Mouse (Mus musculus) stomach, embryonic 15.5 days (tissue): Measurements from ENCODE around the gene Padi2. TPM values are rescaled to one million over a fixed set of nuclear protein-coding genes. Genes with fewer than 3 reads are reported as not detected.

Experiments used
- ATAC-seq: fragments of 200-750 bp; cut with Nextera tagmentation; 2 replicates; pipeline ENCODE4 v1.8.0; 2017; ENCODE audit warnings: low read depth, moderate number of reproducible peaks, moderate TSS enrichment; ENCODE audit not compliant: insufficient read depth, low FRiP score
- H3K27ac ChIP-seq: fragments of 300-500 bp; sonication (generic); 2 replicates; pipeline ENCODE4 v1.5.1; 2015; ENCODE audit warnings: mild to moderate bottlenecking, inconsistent platforms
- H3K27me3 ChIP-seq: fragments of 300-500 bp; sonication (generic); replicated peaks from 2 replicates; pipeline ENCODE4 v1.6.1; 2015; ENCODE audit warnings: inconsistent platforms
- H3K36me3 ChIP-seq: fragments of 300-500 bp; sonication (generic); 2 replicates; pipeline ENCODE4 v1.6.1; 2015; ENCODE audit warnings: inconsistent platforms
- H3K4me1 ChIP-seq: fragments of 300-500 bp; sonication (generic); 2 replicates; pipeline ENCODE4 v1.6.1; 2015; ENCODE audit warnings: inconsistent platforms
- H3K4me2 ChIP-seq: fragments of 300-500 bp; sonication (generic); 2 replicates; pipeline ENCODE4 v1.6.1; 2015; ENCODE audit warnings: mild to moderate bottlenecking, inconsistent platforms
- H3K4me3 ChIP-seq: fragments of 300-500 bp; sonication (generic); replicated peaks from 2 replicates; pipeline ENCODE4 v1.5.1; 2015; ENCODE audit warnings: inconsistent platforms
- H3K9ac ChIP-seq: fragments of 300-500 bp; sonication (generic); 2 replicates; pipeline ENCODE4 v1.6.1; 2015; ENCODE audit warnings: inconsistent platforms
- H3K9me3 ChIP-seq: fragments of 300-500 bp; sonication (generic); 2 replicates; pipeline ENCODE4 v1.6.1; 2016; ENCODE audit warnings: inconsistent platforms
- WGBS: fragments of 180-500 bp; shearing (Covaris S2); methylation state at CpG from one replicate; pipeline ENCODE4 v1.1.7; 2015; 5-methylcytosine and 5-hydroxymethylcytosine counted together
- polyA plus RNA-seq: library from polyadenylated mRNA; unstranded; fragments of >200 nt; fragmentation: Nextera tagmentation; extraction: Ambion mirVana; gene quantifications from 2 replicates; pipeline ENCODE4 v1.2.1, GENCODE M21; 2015

The Padi2 gene
- polyA plus RNA-seq, 1 experiment from 2014 or later = 2.7 TPM

DNA sequence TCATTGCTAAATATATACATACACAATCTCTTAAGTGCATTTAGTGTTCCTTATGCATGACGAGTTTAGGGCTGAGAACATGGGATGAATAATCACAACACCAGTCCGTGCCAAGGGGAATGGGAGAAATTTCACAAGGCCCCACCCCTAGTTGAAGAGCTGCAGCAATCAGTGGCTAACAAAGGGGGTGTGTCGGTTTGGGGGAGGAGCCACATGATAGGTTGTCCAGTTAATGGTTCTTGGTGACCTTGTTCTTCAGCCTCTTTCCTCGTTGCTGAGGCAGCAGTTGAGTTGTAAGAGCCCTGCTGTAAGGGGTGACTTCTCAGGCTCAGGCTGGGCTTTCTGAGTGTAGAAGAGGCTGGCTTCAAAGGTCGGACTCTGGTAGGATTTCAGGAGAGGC is 56.8 kb downstream of the Padi2 start:
- H3K4me1 ChIP-seq = peaks cover 33% of the 10 kb centered on the region
- H3K27me3 ChIP-seq = no peaks in the 10 kb centered on the region
- H3K4me2 ChIP-seq = peak overlapping the region; percentile 85
- peaks cover 3% of the 10 kb centered on the region; the same call in 1 of the 2 replicates for H3K36me3 ChIP-seq
- no peak overlapping the region for H3K9ac ChIP-seq
- WGBS = 30% methylated on average over 5 of the region's 5 CpGs
- no peak for ATAC-seq
- H3K9me3 ChIP-seq = no peaks in the 10 kb centered on the region
- peak overlapping the region; percentile 72 for H3K27ac ChIP-seq
- no peak overlapping the region for H3K4me3 ChIP-seq

DNA sequence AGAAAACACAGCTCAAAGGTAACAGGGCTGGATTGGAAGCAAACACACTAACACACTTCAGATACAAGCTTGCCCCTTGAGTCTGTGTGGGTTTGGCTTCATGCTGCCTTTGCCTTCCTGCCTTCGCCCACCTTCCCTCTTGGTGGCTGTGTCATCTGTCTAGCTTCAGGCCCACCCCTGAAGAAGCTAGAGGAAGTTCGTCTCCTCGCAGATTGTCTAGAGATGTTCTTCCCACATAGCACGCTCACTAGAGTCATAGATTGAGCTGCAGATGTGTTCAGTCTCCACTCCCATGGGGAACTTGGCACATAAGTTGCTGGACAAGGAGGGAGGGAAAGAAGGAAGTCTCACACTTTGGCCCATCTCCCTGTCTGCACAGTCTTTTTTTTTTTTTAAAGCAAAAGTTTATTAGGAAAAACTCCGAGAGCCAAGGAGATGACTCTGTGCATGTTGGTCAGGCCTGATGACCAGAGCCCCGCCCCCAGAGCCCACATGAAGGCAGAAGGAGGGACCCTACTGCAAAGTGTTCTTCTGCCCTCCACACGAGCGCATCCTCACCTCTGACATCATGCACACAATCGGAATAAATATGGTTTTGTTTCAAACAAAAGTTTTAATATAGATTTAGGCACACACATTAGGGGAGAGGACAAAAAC is 57.9 kb downstream of the Padi2 start:
- 71% methylated on average over 9 of the region's 9 CpGs for WGBS
- ATAC-seq = no peak
- H3K36me3 ChIP-seq = peaks cover 3% of the 10 kb centered on the region; the same call in 1 of the 2 replicates
- peak overlapping the region; percentile 72; the same call in 1 of the 2 replicates for H3K27ac ChIP-seq
- H3K9me3 ChIP-seq = no peaks in the 10 kb centered on the region
- H3K4me1 ChIP-seq = peaks cover 33% of the 10 kb centered on the region
- no peak overlapping the region for H3K4me2 ChIP-seq
- H3K27me3 ChIP-seq = no peaks in the 10 kb centered on the region
- no peak overlapping the region for H3K4me3 ChIP-seq
- H3K9ac ChIP-seq = no peak overlapping the region

DNA sequence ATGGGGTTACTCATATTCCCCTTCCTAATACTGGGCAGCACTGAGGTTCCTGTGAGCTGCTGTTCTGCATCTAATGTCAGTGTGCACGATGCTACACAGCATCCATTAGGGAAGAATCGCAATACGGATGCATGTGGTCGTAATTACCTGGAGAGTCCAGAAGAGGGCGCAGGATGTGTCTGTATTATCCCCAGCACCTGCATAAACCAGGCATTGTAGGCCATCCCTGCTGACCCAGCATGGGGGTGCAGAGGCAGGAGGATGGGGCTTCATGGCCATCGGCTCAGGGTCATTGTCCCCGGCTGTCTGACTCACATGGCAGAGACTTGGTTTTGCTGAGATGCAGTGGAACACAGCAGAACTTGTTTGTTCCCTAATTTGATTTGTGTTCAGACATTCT is 58.5 kb downstream of the Padi2 start:
- no peaks in the 10 kb centered on the region for H3K9me3 ChIP-seq
- H3K27me3 ChIP-seq = no peaks in the 10 kb centered on the region
- no peak overlapping the region for H3K4me2 ChIP-seq
- no peak overlapping the region for H3K9ac ChIP-seq
- peaks cover 33% of the 10 kb centered on the region for H3K4me1 ChIP-seq
- no peak for ATAC-seq
- no peak overlapping the region for H3K4me3 ChIP-seq
- H3K36me3 ChIP-seq = peaks cover 3% of the 10 kb centered on the region; the same call in 1 of the 2 replicates
- 14% methylated on average over 7 of the region's 7 CpGs for whole genome bisulfite sequencing
- peak overlapping the region; percentile 2; the same call in 1 of the 2 replicates for H3K27ac ChIP-seq

DNA sequence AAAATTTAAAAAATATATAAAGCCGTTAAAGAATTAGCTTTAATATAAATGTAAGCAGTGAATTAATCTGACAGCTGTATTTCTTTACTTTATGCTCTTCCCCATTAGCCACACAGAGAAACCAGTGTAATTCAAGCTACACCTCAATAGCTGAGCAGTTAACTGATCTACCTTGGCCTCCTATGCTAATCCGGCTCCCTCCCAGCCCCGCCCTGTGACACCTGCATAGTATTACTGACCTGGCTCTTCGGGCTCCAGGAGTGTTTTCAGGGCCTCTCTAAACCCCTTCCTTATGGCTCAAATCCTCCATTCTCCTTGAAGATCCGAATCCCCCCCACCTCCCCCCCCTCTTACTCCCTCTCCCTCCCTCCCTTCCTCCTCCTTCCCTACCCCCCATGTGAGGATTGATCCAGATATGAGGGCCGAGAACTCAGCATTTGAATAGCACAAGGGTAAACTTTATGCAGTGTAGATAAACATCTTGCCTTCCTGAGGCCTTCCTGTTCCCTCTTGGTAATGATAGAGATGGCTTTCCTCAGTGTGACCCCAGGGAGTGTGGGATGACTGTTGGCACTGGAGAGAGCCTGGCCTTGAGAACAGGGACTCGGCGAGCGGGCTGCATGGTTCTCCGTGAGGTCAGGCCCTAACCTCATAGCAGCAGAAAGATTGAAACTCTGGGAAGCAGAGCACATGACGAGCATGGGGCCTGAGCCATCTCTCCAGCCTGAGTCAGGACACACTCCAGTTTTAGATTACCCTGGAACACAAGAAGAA is 61.4 kb downstream of the Padi2 start:
- no peaks in the 10 kb centered on the region for H3K27me3 ChIP-seq
- H3K9me3 ChIP-seq = no peaks in the 10 kb centered on the region
- no peak overlapping the region for H3K27ac ChIP-seq
- WGBS = 74% methylated on average over 11 of the region's 11 CpGs
- no peak overlapping the region for H3K9ac ChIP-seq
- peaks cover 21% of the 10 kb centered on the region for H3K4me1 ChIP-seq
- H3K36me3 ChIP-seq = peaks cover 25% of the 10 kb centered on the region
- H3K4me2 ChIP-seq = no peak overlapping the region
- ATAC-seq = no peak
- no peak overlapping the region for H3K4me3 ChIP-seq

DNA sequence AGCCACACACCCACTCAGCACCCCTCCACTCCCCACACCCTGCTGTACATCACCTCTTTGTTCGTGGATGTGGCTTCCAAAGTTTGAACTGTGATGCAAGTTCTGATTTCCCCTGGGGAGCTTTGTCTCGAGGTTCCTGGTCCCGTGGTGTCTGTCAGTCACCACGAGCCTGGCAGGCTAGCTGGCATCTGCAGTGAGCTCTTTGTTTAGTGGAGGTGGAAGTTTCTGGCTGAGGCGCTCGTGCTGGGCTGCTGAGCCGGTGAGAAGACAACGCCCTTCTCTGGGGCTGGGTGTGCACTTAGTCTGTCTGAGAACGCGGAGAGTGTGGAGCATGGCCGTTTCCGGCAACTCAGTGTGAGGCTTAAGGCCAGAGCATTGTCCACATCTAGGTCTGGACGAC is 65.5 kb downstream of the Padi2 start:
- WGBS = 80% methylated on average over 13 of the region's 13 CpGs
- H3K36me3 ChIP-seq = peaks cover 46% of the 10 kb centered on the region
- no peaks in the 10 kb centered on the region for H3K27me3 ChIP-seq

DNA sequence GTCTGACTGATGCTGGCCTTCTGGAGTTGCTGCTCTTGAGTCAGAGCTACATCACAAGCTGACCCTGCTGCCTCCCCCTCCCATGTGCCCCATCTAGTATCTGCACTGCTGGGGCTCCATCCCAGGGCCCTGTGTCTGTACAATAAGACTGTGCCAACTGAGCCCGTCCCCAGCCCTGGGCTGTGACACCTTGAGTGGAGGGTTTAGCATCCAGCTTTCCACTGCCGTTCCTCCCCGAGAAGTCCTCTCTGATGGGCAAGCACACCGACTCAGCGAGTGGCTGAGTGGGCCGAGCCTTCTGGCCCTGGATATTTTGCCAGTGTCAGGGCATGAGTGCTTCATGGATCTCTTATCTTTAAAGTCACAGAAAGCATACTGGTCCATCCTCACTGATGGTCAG is 68.3 kb downstream of the Padi2 start:
- H3K4me1 ChIP-seq = peaks cover 14% of the 10 kb centered on the region; the same call in 1 of the 2 replicates
- H3K27me3 ChIP-seq = no peaks in the 10 kb centered on the region
- peaks cover 50% of the 10 kb centered on the region for H3K36me3 ChIP-seq
- WGBS = 92% methylated on average over 6 of the region's 6 CpGs
- no peak for ATAC-seq
- H3K9ac ChIP-seq = no peak overlapping the region
- no peak overlapping the region for H3K4me3 ChIP-seq
- no peak overlapping the region for H3K27ac ChIP-seq
- H3K9me3 ChIP-seq = no peaks in the 10 kb centered on the region
- no peak overlapping the region for H3K4me2 ChIP-seq

More for the DNA sequence above, 65.5 kb downstream of the Padi2 start:
- no peak overlapping the region for H3K4me3 ChIP-seq
- H3K4me2 ChIP-seq = no peak overlapping the region
- no peak for ATAC-seq
- no peak overlapping the region for H3K27ac ChIP-seq
- no peak overlapping the region for H3K9ac ChIP-seq
- no peaks in the 10 kb centered on the region for H3K4me1 ChIP-seq
- no peaks in the 10 kb centered on the region for H3K9me3 ChIP-seq

DNA sequence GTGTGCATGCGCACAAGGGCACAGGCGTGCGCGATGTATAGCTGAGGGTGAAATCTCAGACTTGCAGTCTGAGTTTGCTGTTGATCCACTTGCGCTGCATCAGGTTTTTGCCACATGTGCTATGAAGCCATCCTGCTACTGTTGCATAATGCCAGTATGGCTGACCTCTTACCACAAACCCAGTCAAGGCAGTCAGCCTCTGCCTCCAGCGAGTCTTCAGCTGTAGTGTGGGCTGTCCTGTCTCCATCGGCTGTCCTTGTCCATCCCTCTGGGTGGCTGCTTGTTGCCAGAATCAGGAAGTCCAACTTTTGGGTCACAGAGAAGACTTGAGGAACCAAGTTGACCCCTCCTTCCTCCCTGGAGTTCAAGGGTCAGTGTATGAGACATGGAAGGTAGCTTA is 69.2 kb downstream of the Padi2 start:
- H3K27me3 ChIP-seq = no peaks in the 10 kb centered on the region
- peaks cover 14% of the 10 kb centered on the region; the same call in 1 of the 2 replicates for H3K4me1 ChIP-seq
- H3K9ac ChIP-seq = no peak overlapping the region
- no peak overlapping the region for H3K4me2 ChIP-seq
- H3K4me3 ChIP-seq = no peak overlapping the region
- ATAC-seq = no peak
- no peak overlapping the region for H3K27ac ChIP-seq
- 94% methylated on average over 7 of the region's 7 CpGs for WGBS
- peaks cover 50% of the 10 kb centered on the region for H3K36me3 ChIP-seq
- no peaks in the 10 kb centered on the region for H3K9me3 ChIP-seq

DNA sequence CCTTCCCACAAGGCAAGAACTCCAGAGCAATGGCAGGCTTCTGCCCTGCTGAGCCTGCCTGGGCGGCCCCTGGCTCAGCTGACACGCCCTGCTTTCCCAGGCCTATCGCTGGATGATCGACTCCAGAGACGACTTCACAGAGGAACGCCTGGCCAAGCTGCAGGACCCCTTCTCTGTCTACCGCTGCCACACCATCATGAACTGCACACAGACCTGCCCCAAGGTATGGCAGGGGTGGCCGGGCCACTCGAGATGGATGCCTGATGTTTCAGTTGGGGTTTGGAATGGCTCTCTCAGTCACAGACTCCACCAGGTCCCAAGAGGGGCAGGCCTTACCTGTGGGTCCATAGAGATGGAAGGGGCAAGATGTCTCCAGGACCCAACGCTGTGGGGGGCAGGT is 71.1 kb downstream of the Padi2 start:
- ATAC-seq = peak; percentile 43; the same call in 1 of the 2 replicates
- Histone ChIP-seq H3K9me3 (no peaks in the 10 kb centered on the region), H3K9ac (no peak overlapping the region), H3K36me3 (peaks cover 37% of the 10 kb centered on the region), H3K27me3 (no peaks in the 10 kb centered on the region), H3K27ac (peak overlapping the region; percentile 46; the same call in 1 of the 2 replicates), H3K4me1 (peaks cover 14% of the 10 kb centered on the region; the same call in 1 of the 2 replicates), H3K4me3 (no peak overlapping the region), H3K4me2 (no peak overlapping the region)
- 59% methylated on average over 10 of the region's 10 CpGs for WGBS

DNA sequence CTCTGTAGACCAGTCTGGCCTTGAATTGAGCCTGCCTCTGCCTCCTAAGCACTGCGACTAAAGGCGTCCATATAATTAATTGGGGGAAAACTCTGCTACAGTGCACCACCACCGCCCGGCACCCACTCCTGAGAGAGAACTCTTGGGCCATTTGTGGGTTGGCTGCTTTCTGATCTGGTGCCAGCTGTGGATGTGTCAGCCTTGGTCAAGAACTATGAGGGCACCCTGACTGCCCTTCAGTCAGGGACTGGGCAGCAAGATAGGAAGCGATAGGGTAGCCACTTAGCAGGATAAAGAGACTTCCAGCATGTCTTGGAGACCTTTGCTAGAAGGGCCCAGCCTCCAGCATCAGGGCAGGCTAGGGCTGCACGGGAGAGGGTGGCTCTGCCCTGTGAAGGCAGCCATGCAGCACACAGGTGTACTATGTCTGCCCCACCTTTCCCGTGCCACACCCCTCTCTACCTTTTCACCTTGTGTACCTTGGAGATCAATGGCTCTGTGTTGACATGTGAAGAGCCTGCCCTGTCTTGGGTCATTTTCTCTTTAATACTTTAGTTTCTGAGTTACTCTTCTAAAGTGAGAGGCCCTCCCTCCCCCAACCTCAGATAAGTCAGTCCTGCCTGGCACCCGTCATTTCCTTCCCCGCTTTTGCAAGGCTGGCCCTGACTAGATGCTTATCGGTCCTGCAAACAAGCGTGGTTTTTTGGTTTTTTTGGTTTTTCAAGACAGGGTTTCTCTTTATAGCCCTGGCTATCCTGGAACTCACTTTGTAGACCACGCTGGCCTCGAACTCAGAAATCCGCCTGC is 71.9 kb downstream of the Padi2 start:
- H3K4me2 ChIP-seq = no peak overlapping the region
- H3K4me1 ChIP-seq = peaks cover 17% of the 10 kb centered on the region
- H3K9me3 ChIP-seq = no peaks in the 10 kb centered on the region
- H3K9ac ChIP-seq = no peak overlapping the region
- ATAC-seq = peak; percentile 65
- peaks cover 29% of the 10 kb centered on the region for H3K36me3 ChIP-seq
- no peak overlapping the region for H3K4me3 ChIP-seq
- no peaks in the 10 kb centered on the region for H3K27me3 ChIP-seq
- WGBS = 71% methylated on average over 14 of the region's 14 CpGs
- H3K27ac ChIP-seq = peak overlapping the region; percentile 46; the same call in 1 of the 2 replicates

DNA sequence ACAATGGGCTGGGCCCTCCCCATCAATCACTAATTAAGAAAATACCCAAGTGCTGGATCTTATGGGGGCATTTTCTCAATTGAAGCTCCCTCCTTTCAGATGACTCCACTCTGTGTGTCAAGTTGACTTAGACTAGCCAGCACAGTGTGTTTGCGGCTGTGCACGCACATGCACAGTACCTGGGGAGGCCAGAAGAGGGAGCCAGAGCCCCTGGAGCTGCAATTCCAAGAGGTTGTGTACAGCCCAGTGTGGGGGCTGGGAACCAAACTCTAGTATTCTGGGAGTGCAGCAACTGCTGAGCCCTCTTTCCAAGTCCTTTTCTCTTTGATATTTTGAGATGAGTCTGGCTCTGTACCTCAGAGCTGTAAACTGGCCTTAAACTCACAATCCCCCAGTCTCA is 75.5 kb downstream of the Padi2 start:
- Histone ChIP-seq H3K36me3 (peaks cover 13% of the 10 kb centered on the region), H3K9me3 (no peaks in the 10 kb centered on the region), H3K4me1 (peaks cover 28% of the 10 kb centered on the region), H3K27ac (no peak overlapping the region), H3K4me2 (no peak overlapping the region), H3K27me3 (no peaks in the 10 kb centered on the region), H3K4me3 (no peak overlapping the region), H3K9ac (no peak overlapping the region)
- WGBS = 84% methylated on average over 2 of the region's 2 CpGs
- no peak for ATAC-seq

DNA sequence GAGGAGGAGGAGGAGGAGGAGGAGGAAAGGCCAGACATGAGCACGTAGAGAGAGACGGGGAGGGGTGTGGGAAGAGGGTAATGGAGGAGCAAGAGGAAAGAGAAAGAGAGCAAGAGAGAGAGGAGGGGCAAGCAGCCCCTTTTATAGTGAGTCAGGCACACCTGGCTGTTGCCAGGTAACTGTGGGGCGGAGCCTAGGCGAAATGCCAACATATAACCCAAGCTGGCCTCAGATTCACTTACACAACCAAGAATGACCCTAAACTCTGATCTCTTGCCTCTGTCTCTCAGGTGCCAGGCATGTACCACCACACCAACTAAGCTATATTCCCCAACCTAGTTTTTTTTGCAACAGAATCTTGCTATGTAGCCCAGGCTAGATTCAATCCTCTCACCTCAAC is 76.7 kb downstream of the Padi2 start:
- Histone ChIP-seq H3K36me3 (peaks cover 13% of the 10 kb centered on the region), H3K9me3 (no peaks in the 10 kb centered on the region), H3K9ac (no peak overlapping the region), H3K27ac (peak overlapping the region; percentile 85), H3K4me1 (peaks cover 27% of the 10 kb centered on the region), H3K4me2 (peak overlapping the region; percentile 7; the same call in 1 of the 2 replicates), H3K4me3 (no peak overlapping the region), H3K27me3 (no peaks in the 10 kb centered on the region)
- WGBS = 45% methylated on average over 3 of the region's 4 CpGs
- no peak for ATAC-seq
